Mouse (Mus musculus): ENCODE measurements at regions not wholly inside any gene's neighbourhood (a gene's known extent, or its start where the extent isn't known, plus 50 kb on each side); places are given as distances from the start of the nearest gene placed in this dataset.
A peak's percentile ranks its signal among the peaks of the same experiment; 100 is the strongest.
"Not testable (repeated sequence)": the region's sequence is repeated elsewhere in the genome, so short reads cannot be mapped to it uniquely, and the experiment has no call there.

GRCm38 (mm10) chr12:18054430-18054829 lies 363.8 kb downstream of the Hpcal1 start:
- not testable (repeated sequence) for H3K4me3 ChIP-seq (replicated peaks; ENCODE audit: low read length); H3K36me3 ChIP-seq (ENCODE audit: insufficient read depth, low read length)
- TF ChIP-seq CTCF (conservative IDR thresholded peaks at IDR 0.05; ENCODE audit: low read length): peak; percentile 39

More at GRCm38 (mm10) chr12:18054430-18054829, 363.8 kb downstream of the Hpcal1 start:
- H3K27me3 ChIP-seq (ENCODE audit: insufficient read depth, low read length); H3K9me3 ChIP-seq (ENCODE audit: low read length); H3K4me1 ChIP-seq (replicated peaks; ENCODE audit: low read depth, low read length): not testable (repeated sequence)

All from E14TG2a.4 (cell line).